Mouse (Mus musculus): ENCODE data around the gene Ephx4.
"Not testable (repeated sequence)": the region's sequence is repeated elsewhere in the genome, so short reads cannot be mapped to it uniquely, and the experiment has no call there.

DNA sequence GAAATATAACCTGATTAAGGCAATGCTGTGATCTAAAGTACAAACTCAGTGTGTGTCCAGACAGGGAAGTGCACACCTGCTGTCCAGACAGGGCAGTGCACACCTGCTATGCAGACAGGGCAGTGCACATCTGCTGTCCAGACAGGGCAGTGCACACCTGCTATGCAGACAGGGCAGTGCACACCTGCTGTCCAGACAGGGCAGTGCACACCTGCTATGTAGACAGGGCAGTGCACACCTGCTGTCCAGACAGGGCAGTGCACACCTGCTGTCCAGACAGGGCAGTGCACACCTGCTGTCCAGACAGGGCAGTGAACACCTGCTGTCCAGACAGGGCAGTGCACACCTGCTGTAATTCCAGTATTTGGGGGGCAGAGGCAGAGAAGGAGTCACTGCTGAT is 16.1 kb upstream of the Ephx4 start:
- not testable (repeated sequence) for TF ChIP-seq CTCF (IDR thresholded peaks at IDR 0.05); EP300 (IDR thresholded peaks at IDR 0.05; ENCODE audit: insufficient read depth, low read depth, low read length); POLR2A (IDR thresholded peaks at IDR 0.05; ENCODE audit: insufficient read depth, low read depth, low read length)

Measured in heart, adult 2 months (tissue).